Mouse (Mus musculus) liver, adult (tissue): ENCODE results near the gene Tex10.
A peak's percentile ranks its signal among the peaks of the same experiment; 100 is the strongest.

Source experiments
- GATA4 ChIP-seq: IDR thresholded peaks from 2 replicates; pipeline ENCODE4 v1.6.1; 2014; ENCODE audit warnings: mild to moderate bottlenecking, low read length; ENCODE audit not compliant: insufficient replicate concordance

The Tex10 gene

GRCm38 (mm10) chr4:48472792-48473650 is at the start of gene Tex10:
TSS of gene Tex10 (minus strand) at chr4:48473459.
- TF ChIP-seq GATA4 = peak; percentile 70; the same call in 1 of the 2 replicates

GRCm38 (mm10) chr4:48510861-48511260 is 37.6 kb upstream of the Tex10 start:
- TF ChIP-seq GATA4 = no peak

- no peak for TF ChIP-seq GATA4
These were observed 19.3 kb upstream of the Tex10 start for GRCm38 (mm10) chr4:48492510-48492909.

GRCm38 (mm10) chr4:48491290-48491743 is 18.1 kb upstream of the Tex10 start:
- TF ChIP-seq GATA4 = no peak

- TF ChIP-seq GATA4 = no peak
These were observed 15.7 kb upstream of the Tex10 start for GRCm38 (mm10) chr4:48488916-48489315.

GRCm38 (mm10) chr4:48481287-48481686 is 8.0 kb upstream of the Tex10 start:
- no peak for TF ChIP-seq GATA4

- TF ChIP-seq GATA4 = no peak
These were observed 372 bp upstream of the Tex10 start for GRCm38 (mm10) chr4:48473651-48474011.

GRCm38 (mm10) chr4:48472052-48472791 is 1.0 kb downstream of the Tex10 start:
- TF ChIP-seq GATA4 = no peak

- no peak for TF ChIP-seq GATA4
These were observed 2.3 kb downstream of the Tex10 start for GRCm38 (mm10) chr4:48470977-48471376.

- TF ChIP-seq GATA4 = no peak
These were observed 12.2 kb downstream of the Tex10 start for GRCm38 (mm10) chr4:48461060-48461459.

- TF ChIP-seq GATA4 = no peak
These were observed 14.8 kb downstream of the Tex10 start for GRCm38 (mm10) chr4:48458436-48458835.

- TF ChIP-seq GATA4 = no peak
These were observed 19.0 kb downstream of the Tex10 start for GRCm38 (mm10) chr4:48454106-48454773.

GRCm38 (mm10) chr4:48428054-48428453 is 45.2 kb downstream of the Tex10 start:
- TF ChIP-seq GATA4 = no peak

GRCm38 (mm10) chr4:48427413-48427812 is 45.8 kb downstream of the Tex10 start:
- TF ChIP-seq GATA4 = no peak

GRCm38 (mm10) chr4:48423738-48424137 is 49.5 kb downstream of the Tex10 start:
- no peak for TF ChIP-seq GATA4
